Mouse (Mus musculus): ENCODE results near the gene Cptp. TPM values are rescaled to one million over a fixed set of nuclear protein-coding genes. Genes with fewer than 3 reads are reported as not detected.

Cptp gene
- 3.4 and 9.4 TPM in 2 replicates for total RNA-seq (2015; ENCODE audit: low replicate concordance)
- 5.6 and 12.6 TPM in 2 replicates for total RNA-seq (2017; ENCODE audit: low replicate concordance)

DNA sequence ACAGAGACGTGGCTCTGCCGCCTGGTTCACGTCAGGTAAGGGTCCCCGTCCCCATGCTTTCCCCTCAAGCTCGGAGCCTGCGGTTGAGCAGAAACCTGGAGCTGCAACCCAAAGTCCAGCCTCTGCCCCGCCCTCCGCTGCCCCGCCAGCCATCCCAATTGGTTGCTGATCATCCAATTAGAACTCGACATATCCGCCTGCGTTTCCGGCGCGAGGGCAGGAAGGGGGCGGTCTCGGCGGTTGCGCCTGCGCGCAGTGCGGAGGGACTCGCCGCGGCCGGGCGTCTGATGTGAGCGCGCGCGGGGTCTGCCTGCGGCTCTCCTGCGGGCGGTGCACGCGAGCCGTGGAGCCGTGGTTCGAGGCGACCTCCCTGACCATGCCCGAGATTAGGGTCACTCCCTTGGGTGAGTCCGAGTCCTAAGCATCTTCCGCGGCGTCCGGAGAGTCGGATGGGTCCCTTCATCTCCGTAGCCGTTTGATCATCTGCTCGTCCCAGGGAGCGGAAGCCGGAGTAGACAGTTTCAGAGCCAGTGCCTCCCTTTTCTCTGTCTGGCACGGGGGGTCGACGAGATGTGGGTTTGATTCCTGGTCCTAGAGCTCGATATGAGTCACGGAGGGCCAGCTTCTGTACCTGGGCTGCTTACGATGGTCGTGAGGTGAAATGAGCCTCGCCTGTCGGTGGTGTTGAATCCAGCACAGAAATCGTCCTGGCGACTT, at the start of gene Cptp, which contains the start of gene Ints11:
Gene Cptp (minus strand): TSS at position 124 of the 717 bp plus-strand sequence.
Gene Ints11 (plus strand): TSS at position 230 of the 717 bp plus-strand sequence.
- peak; percentile 98 for ATAC-seq (replicated peaks; ENCODE audit: low FRiP score, poor library complexity, severe bottlenecking)

DNA sequence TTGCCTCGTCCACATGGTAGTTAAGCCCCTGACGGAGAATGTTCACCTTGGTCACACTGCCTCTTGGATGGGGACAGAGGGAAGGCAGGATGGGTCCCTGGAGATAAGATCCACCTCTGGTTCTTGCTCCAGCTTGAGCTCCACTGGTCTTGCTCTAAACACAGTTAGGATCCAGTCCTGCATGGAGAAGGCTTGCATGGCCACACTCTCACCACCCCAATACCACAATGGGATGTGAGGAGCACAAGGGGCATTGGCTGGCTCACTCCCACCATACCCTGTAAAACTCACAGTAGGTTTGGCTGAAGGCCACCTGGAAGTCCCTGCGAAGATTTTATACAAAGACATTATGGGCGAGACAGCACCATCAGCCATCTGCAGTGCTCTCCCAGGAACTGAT, 39.5 kb upstream of the Cptp start:
- no peak for ATAC-seq (replicated peaks; ENCODE audit: low FRiP score, poor library complexity, severe bottlenecking)

GRCm38 (mm10) chr4:155908281-155908680, 39.0 kb upstream of the Cptp start:
- no peak for ATAC-seq (replicated peaks; ENCODE audit: low FRiP score, poor library complexity, severe bottlenecking)

- no peak for ATAC-seq (replicated peaks; ENCODE audit: low FRiP score, poor library complexity, severe bottlenecking)
Measured at GRCm38 (mm10) chr4:155907003-155907402, 37.8 kb upstream of the Cptp start.

DNA sequence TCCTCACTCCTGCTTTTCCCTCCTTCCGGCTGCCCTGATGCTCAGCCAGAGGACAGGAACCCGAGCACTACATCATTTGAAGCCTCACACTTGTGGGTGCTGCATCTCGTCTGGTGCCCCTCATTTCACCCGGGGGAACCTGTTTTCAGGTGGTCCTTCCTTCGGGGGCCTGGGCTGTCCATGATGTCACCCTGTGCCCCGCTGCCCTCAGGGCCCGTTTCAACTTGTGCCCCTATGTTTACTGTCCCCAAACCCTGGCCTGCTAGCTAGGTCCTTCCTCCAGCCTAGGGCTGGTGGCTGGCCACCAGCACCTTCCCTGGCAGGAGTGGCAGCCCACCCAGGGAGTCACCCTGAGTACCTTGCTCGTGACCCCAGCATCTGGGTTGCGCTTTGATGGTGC, 36.9 kb upstream of the Cptp start:
- ATAC-seq (replicated peaks; ENCODE audit: low FRiP score, poor library complexity, severe bottlenecking), result no peak

DNA sequence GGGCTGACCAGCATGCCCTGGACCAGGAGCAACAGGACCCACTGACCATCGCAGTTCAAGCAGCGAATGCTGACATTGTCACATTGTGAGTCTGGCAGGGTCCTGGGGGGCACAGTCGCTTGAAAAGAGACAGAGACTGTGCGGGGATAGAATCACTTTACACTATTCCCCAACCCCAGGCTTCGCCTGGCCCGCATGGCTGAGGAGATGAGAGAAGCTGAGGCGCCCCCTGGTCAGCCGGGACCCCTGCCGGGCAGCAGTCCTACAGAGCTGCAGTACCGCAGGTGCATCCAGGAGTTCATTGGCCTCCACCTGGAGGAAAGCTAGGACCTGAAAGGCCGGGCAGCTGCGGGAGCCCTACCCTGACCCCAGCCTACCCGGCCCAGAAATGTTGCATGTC, 36.4 kb upstream of the Cptp start:
- ATAC-seq (replicated peaks; ENCODE audit: low FRiP score, poor library complexity, severe bottlenecking), result no peak

DNA sequence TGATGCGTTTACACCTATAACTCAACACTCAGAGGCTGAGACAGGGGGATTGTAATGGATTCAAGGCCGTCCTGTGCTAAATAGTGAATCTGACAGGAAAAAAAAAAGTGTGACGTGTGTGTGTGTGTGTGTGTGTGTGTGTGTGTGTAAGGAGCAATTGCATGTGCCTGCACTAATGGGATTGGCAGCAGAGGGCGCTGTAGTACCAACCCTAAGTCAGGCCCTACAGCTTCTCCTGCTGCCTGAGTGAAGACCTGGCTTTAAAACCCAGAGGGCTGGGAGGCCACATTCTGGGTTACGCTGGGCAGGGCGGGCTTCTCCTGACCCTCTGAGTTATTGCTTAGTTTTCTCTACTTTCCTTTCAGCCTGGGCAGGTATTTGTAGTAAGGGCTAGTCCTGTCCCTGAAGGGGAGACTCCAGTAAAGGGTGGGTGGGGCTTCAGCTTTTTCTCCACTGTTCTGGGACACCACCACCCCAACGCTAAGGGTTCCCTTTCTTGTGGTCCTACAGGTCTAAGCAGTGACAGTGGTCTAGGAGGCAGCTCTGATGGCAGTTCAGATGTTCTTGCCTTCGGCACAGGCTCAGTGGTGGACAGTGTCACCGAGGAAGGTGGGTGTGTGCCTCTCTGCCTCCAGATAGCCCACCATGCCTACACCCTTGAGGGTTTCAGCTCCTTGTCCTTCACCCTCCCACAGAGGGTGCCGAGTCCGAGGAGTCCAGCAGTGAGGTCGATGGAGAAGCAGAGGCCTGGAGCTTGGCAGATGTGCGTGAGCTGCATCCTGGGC, 35.3 kb upstream of the Cptp start:
- no peak for ATAC-seq (replicated peaks; ENCODE audit: low FRiP score, poor library complexity, severe bottlenecking)

DNA sequence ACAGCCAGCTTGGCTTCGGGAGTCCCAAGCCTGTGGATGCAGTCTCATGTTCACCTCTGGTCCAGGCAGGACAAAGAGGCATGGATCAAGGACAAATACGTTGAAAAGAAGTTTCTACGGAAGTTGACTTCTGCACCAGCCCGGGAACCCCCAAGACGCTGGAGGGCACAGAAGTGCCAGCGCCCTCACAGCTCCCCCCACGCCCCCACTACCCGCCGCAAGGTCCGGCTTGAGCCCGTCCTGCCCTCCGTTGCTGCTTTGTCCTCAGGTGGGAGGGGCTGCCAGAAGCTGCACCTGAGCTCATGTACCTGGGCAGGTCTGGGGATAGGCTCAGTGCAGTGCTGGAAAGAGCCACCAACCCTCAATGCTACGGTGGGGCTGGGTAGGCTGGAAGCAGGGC, 34.0 kb upstream of the Cptp start:
- ATAC-seq (replicated peaks; ENCODE audit: low FRiP score, poor library complexity, severe bottlenecking), result no peak

- ATAC-seq (replicated peaks; ENCODE audit: low FRiP score, poor library complexity, severe bottlenecking), result no peak
Measured at GRCm38 (mm10) chr4:155901205-155901604, 32.0 kb upstream of the Cptp start.

DNA sequence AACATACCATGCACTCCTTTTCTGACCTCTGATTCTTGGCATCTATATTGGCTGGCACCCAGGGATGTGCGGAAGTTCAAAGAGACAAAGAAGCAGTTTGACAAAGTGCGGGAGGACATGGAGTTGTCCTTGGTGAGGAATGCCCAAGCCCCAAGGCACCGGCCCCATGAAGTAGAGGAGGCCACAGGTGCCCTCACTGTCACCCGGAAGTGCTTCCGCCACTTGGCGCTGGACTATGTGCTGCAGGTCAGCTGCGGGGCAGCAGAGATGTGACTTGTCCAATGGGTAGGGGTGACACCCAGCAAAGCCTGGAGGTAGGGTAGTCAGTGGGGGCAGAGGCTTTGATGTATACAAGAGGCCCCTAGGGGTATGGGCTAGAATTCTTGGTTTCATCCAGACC, 30.1 kb upstream of the Cptp start:
- ATAC-seq (replicated peaks; ENCODE audit: low FRiP score, poor library complexity, severe bottlenecking), result no peak

DNA sequence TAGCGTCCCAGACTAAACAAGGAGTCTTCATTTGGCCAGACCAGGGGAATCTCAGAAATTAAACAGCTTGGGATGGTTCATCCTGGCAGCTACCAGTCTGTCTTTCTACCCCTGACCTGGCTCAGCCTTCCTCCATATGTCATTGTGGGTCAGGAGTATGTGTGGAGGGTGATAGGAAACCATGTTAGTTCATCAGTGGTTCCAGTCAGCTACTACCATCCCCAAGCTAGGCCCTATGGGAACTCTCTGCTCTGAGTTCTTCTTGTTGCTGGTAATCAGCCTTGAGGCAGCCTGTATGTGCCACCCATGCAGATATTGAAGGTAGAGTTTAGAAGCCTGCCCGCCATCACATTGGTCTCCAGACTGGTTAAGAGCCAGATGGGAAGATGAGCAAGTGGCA, 29.1 kb upstream of the Cptp start:
- ATAC-seq (replicated peaks; ENCODE audit: low FRiP score, poor library complexity, severe bottlenecking), result no peak

- no peak for ATAC-seq (replicated peaks; ENCODE audit: low FRiP score, poor library complexity, severe bottlenecking)
Measured at GRCm38 (mm10) chr4:155896461-155896860, 27.2 kb upstream of the Cptp start.

- ATAC-seq (replicated peaks; ENCODE audit: low FRiP score, poor library complexity, severe bottlenecking), result no peak
Measured at GRCm38 (mm10) chr4:155895826-155896225, 26.6 kb upstream of the Cptp start.

GRCm38 (mm10) chr4:155895216-155895615, 26.0 kb upstream of the Cptp start:
- no peak for ATAC-seq (replicated peaks; ENCODE audit: low FRiP score, poor library complexity, severe bottlenecking)

DNA sequence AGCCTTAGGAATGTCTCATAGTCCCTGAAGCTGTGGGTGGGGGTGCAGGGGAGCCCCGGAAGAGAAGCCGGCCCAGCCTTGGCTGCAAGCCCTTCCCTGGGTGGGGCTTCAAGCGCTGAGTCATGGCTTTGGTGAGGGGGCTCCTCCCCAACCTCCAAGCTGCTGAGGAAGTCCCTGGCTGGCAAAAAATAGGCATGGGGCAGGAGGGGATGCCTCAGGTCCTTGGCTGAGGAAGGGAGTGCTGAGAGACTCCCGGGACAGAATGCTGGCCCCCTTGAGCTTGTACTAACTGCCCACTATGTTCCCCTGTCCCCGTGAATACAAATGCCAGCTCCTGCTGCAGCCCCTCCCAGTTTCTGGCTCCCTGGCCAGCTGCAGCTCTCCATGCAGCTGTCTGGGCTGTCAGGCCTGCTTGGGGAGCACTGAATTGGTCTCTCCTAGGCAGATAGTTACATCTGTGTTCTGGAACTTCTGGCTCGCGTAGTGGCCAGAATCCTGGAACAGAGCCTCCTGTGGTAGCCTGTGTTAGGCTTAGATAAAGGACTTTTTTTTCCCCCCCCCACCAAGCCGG, 25.2 kb upstream of the Cptp start:
- ATAC-seq (replicated peaks; ENCODE audit: low FRiP score, poor library complexity, severe bottlenecking), result peak; percentile 70

DNA sequence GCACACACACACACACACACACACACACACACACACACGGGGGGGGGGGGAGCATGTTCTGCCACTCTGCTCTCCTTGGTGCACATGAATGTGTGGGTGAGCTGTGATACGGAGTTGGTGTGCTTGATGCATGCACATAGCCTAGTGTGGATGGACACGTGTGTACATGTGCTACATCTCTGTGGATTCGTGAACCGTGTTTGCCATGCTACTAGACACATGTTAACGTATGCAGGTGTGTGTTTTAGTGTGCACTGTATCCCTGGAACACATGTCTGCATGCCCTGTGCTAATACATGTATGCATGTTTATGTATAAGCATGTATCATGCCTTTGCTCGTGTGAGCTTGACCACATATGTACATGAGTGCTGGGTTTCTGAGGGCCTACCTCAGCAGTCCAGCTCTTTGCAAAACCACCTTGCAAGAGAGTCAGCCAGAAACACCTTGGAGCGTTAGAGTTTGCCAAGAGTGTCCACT, 24.0 kb upstream of the Cptp start:
- ATAC-seq (replicated peaks; ENCODE audit: low FRiP score, poor library complexity, severe bottlenecking), result no peak

- peak; percentile 21; the same call in 1 of the 2 replicates for ATAC-seq (replicated peaks; ENCODE audit: low FRiP score, poor library complexity, severe bottlenecking)
Measured at GRCm38 (mm10) chr4:155892438-155893211, 23.4 kb upstream of the Cptp start.

GRCm38 (mm10) chr4:155892017-155892416, 22.8 kb upstream of the Cptp start:
- peak; percentile 66 for ATAC-seq (replicated peaks; ENCODE audit: low FRiP score, poor library complexity, severe bottlenecking)

- ATAC-seq (replicated peaks; ENCODE audit: low FRiP score, poor library complexity, severe bottlenecking), result peak; percentile 62
Measured at GRCm38 (mm10) chr4:155891551-155892001, 22.3 kb upstream of the Cptp start, which contains the start of the genes Pusl1 and Acap3. Gene Pusl1, minus strand, starts transcription at chr4:155891781. Gene Acap3, plus strand, starts transcription at chr4:155891822.
